Mouse (Mus musculus) small intestine, adult 2 months (tissue): ENCODE measurements at regions not wholly inside any gene's neighbourhood (a gene's known extent, or its start where the extent isn't known, plus 50 kb on each side); places are given as distances from the start of the nearest gene placed in this dataset.
A peak's percentile ranks its signal among the peaks of the same experiment; 100 is the strongest.

Experiments used
- CTCF ChIP-seq: fragments of 200-500 bp; IDR thresholded peaks from 2 replicates; pipeline ENCODE4 v1.5.1; 2012; ENCODE audit warnings: low read depth, mild to moderate bottlenecking, control low read depth, inconsistent platforms, low read length, moderate library complexity, mixed read lengths; ENCODE audit not compliant: insufficient replicate concordance, insufficient read length; ENCODE audit errors: extremely low read depth
- POLR2A ChIP-seq: fragments of 200-500 bp; IDR thresholded peaks from 2 replicates; pipeline ENCODE4 v1.6.1; 2012; ENCODE audit warnings: low read depth, mild to moderate bottlenecking, control low read depth, inconsistent platforms, low read length, moderate library complexity

GRCm38 (mm10) chr11:82619418-82619817, 144.7 kb downstream of the Cct6b start:
- TF ChIP-seq CTCF = peak; percentile 14; the same call in 1 of the 2 replicates
- no peak for TF ChIP-seq POLR2A
